Mouse (Mus musculus): Measurements from ENCODE around the gene Flrt1.
"Not testable (repeated sequence)": the region's sequence is repeated elsewhere in the genome, so short reads cannot be mapped to it uniquely, and the experiment has no call there.

The Flrt1 gene

DNA sequence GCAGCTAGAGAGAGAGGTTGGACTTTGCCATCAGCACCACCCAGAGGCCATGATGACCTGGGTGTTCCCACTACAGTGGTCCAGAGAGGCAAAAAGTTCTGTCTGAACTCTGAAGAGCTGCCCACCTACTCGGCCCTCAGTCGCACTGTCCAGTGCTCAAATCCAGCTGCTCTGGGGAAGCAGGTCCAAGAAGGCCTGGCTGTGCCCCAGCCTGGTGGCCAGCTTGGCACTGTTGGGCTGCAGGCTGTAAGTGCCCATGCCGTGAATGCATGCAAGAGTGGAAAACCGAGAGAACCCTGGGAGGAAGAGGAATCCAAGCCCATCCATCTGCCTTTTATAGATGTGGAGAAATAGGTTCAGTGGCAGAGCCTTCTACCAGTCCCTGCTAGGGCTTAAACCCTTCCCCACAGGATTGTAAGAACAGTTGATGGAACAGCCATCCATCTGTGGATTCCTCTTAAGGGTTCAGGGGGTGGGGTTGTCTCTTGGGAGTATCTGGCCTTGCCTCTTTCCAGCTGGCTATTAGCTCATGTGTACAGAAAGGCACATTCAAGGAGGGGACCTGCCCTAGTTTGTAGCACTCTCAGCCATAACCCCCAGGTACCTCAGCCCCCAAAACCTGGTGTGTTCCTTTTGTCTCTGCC lies 2.1 kb downstream of the Flrt1 start:
- peak in 1 of 2 experiments; percentile 27 for DNase-seq (ENCODE audit: low spot score in 2 of 2)

DNA sequence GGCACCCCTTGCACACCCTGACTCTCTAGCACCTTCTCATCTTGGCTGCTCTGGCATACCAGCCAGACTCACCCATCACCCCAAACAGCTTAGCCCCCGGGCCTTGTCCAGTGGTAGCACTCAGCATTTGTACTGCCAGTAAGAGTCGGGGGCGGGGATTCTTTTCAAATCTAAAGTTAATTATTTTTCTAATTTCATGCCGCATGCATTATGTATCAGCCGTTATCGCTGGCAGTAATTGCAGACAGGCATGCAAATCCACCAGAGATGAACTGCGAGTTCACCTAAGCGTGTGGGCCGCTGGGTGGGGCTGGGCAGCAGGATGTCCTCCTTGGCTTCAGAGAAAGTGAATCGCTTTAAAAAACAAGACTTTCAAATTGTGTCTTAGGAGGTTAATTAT lies 3.5 kb downstream of the Flrt1 start:
- DNase-seq (ENCODE audit: low spot score in 2 of 2), result no peak

DNA sequence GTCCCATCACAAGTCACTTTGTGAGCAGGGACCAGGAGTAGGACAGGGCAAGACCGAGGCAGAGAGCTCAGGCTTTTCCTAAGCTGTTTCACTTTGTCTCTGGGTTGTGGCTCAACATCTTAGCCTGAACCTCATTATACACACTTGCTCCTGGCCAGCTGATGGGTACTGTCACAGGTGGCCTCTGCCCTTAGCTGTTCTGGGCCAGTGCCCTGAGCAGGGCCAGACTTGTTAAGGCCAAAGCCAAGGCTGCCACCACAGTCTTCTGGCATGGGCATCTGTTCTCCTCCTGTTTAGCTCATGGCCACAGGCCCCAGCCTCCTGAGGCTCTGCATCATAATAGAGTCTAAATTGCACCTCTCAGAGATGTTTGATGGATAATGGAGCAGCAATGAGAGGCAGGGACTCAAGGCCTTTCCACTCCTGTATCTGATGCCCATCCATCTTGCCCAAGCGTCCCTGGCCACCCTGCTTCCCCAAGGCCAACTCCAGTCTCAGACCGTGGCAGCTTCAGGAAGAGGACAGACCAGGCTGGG lies 5.8 kb downstream of the Flrt1 start:
- no peak for DNase-seq (ENCODE audit: low spot score in 2 of 2)

DNA sequence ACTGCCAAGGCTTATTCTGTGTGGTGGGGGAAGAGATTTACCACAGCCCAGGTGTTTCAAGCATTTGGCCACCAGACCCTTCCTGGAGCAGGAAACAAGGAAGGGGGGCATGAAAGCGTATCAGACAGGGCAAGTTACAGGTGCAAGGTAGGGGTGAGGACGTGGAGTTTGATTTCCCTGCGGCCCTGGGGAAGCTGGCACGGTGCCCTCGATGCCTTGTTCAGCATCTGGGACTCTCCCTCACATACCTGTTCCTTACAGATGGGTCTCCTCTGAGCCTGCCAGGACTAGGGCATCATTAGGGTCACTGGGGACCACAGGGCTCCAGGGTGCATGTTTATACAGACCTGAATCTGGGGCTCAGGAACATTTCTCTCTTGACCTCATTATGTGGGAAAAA lies 12.8 kb downstream of the Flrt1 start:
- no peak for DNase-seq (ENCODE audit: low spot score in 2 of 2)

DNA sequence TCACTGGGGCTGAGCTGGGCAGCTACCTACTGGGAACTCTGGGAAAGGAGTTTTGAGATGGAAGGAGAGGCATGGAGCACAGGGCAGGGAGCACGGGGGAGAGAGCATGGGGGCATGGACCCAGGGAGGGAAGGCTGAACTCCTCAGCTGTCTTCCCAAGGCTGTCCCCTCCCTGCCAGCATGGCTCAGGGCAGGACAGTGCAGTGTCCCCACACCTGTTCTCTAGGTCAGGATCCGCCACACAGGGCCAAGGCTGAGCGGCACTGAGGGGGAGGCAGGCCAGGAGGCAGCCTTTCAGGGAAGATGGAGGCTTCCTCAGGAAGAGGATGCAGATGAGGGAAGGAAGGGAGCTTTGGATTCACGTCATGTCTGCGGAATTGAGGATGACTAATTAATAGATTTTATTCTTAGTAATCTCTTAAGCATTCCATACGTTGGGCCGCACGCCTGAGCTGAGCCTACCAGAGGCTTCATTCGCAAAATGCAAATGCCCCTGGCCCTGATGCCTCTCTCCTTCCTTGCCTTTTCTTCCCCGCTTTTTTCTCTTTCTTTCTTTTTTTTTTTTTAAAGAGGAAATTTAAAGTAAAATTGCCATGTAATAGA lies 14.0 kb downstream of the Flrt1 start:
- DNase-seq (ENCODE audit: low spot score in 2 of 2), result no peak

DNA sequence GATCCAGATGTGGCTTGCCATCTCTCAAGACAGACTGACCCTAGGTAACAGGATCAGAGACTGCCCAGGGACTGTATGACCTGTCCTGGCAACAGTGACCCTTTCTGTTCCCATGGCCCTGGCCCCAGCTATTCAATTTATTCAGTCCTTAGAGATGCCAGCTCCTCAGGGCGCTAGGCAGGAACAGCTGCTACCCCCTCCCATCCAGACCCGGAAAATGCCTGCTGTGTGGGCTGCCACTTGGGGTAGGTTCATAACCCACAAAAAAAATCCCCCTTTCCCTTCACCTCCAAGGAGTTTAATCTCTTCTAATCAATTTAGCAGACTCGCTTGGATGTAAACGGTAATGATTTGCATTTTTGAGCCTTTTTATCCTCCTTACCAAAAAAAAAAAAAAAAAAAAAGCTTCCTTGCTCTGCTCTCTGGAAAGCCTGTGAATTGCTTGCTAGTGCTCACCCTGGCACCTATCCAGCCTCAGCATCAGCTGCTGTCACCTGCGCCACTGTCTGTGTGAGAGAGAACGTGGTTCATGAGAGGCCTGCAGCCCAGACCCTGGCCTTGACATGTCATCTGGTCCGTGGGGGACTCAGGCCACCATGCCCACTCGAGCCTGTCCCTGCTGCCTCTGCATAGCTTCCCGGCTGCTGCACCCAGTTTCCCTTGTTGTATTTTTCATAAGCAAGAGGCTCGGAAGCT lies 15.0 kb downstream of the Flrt1 start:
- DNase-seq (ENCODE audit: low spot score in 2 of 2), result no peak

DNA sequence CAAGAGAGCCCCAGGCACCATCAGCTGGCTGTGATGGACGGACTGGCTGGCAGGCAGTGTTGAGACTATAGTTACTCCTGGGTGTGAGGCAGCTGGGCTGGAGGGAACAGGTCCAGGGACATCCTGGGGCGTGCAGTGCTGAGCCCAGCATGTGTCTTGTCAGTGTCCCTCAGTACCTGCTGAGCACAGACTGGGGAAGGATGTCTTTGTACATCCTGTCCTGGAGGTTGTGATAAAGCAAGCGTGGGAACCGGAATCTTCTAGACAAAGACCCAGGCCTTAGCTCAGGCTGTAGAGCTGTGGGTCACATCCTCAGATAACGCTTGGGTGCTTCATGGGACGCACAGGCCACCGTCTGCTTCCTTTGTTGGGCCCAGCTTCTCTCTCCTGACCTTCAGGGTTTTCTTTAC lies 15.7 kb downstream of the Flrt1 start:
- DNase-seq (ENCODE audit: low spot score in 2 of 2), result no peak

DNA sequence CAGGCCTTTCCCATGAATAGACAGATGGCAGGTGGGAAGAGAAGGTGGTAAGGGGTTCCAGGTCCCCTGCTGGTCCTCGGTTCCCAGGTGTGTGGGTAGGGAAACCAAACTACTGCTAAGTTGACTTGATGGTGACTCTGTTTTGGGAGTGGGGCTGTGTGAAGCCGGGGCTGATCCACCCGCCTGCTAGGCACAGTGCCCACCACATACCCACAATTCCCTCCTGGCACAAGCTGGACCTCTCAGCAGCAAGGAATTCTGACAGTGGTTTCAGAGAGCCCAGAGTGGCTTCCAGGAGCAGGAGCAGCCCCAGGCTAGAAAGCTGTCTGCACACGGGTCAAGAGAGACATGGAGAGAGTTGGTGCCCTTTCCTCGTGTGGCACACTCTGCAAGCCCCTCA lies 16.5 kb downstream of the Flrt1 start:
- DNase-seq (ENCODE audit: low spot score in 2 of 2), result no peak

DNA sequence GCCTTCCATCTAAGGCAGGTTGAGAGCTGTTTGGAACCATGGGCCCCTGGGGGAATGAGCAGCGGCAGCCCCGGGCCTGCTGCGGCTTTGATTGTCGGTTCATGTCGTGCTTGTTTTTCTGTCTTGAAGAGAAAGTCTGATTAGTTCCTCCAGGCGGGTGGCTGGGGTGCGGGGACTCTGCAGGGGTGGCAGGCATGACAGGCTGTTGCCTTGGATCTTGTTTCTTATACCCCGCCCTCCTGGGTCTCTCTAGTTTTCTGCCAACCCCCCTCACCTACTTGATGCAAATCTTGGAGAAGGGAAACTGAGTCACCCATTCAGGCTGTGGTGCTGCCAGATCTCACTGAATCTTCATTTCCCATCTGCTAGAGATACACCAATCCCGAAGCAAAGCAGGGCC lies 17.0 kb downstream of the Flrt1 start:
- no peak for DNase-seq (ENCODE audit: low spot score in 2 of 2)

DNA sequence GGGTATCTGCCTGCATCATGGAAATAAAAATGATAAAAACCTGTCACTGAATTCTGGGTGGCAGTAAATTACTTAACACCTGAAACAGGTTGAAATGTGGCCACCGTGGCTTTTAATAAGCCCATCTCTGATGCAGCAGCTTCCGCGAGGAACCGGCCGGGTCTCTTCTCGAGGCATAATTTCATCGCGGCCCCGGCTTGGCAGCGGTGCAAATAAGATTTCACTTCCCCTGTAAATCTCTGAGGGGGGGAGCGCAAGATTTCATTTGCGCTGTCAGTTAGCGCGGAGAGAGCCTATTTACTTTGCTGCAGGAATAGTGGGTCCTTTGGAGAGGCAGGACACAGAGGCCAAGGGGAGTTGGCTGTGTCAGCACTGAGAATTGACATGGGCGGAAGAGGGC lies 20.8 kb downstream of the Flrt1 start:
- no peak for DNase-seq (ENCODE audit: low spot score in 2 of 2)

DNA sequence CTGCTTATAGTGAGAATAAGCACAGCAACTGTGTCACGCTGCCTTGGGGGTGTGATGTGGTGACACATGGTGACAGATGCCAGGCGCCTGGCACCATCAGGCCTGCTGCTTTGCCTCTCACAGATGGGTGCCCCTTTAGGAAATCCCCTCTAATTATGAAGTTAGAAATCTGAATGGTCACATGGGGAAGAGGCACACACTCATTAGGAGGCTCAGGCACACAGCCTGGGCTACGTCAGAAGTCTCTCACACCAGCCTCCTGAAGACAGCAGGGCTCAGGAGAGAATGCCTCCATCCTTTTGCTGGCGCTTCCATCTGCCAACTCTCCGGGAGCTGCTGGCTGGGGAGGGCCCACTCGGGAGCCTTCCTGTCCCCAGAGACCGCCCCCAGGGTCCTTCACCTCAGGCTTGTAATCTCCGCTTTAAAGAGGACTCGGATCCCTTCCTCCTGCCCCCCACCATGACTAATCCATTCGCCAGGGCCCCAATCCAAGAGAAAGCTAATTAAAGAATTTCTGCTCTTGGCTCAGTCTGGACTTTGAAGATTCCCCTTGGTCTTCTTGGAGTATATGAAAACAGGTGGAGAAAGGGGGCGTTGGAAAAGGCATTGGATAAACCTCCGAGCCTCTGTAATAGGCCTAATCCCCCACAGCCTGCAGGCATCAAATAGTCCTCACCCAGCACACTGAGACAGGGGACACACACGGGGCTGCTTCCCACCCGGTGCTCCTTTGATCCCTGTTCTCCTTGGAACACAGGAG lies 22.3 kb downstream of the Flrt1 start:
- DNase-seq (ENCODE audit: low spot score in 2 of 2), result no peak

DNA sequence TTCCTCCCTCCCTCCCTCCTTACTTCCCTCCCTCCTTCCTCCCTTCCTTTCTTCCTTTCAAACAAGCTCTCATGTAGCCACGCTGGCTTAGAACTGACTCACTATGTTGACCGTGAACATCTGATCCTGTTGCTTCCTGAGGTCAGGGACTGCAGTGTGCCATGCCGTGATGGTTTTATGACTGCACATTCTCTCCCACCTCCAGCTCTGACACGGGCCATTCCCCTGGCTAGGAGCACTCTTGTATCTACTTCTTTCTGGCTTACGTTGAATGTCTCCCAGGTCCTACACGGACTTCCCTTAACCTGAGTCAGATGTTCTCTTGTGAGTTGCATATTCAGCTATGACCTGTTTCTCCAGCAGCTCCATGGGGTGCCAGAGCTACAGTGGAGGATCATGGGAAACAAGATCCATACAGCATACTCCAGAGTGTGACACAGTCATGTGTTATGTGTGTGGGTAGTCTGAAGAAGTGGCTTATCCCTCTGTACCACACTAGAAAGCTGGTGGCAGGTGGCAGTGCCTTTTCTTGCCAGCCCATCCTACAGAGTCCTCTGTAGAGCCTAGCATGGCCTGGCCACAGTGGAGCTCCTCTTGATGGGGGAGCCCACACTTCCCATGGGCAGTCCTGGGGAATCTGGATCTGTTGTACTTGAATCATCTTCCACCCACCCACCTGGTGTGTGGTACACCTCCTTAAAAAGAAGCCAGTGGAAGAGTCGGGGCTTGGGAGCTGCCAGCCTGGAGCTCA lies 23.8 kb downstream of the Flrt1 start:
- no peak for DNase-seq (ENCODE audit: low spot score in 2 of 2)

DNA sequence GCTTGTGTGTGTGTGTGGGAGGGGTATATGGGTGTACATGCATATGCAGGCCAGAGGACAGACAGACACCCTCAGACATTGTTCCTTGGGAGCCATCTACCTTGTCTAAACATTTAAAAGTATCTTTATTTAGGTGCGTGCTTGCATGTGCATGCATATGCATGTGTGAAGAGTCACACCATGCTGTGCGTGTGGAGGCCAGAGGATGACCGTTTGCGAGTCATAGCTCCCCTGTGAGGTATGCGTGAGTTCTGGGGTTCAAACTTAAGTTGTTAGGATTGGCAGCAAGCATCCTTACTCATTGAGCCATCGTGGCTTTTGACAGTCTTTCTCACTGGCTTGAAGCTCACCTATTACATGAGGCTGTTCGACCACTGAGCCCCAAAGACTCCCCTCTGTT lies 27.3 kb downstream of the Flrt1 start:
- DNase-seq (ENCODE audit: low spot score in 2 of 2), result no peak

DNA sequence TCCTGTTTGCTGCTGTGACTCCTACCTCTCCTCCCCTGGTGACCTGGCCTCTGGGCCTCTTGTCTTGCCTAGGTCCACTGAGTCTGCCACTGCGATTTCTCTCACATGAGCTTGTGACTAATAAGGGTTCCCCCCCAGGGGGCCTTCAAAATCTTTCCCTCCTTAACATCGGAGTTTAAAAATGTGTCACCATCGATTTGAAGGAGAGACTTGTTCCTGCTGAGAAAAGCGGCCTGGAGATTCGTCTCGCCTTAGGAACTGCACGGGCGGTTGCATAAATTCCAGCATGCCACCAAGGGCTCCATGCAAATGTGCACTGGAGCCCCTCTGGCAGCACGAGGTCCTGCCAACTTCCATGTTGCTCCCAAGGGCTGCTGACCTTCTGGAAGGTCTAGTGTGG lies 27.9 kb downstream of the Flrt1 start:
- no peak for DNase-seq (ENCODE audit: low spot score in 2 of 2)

DNA sequence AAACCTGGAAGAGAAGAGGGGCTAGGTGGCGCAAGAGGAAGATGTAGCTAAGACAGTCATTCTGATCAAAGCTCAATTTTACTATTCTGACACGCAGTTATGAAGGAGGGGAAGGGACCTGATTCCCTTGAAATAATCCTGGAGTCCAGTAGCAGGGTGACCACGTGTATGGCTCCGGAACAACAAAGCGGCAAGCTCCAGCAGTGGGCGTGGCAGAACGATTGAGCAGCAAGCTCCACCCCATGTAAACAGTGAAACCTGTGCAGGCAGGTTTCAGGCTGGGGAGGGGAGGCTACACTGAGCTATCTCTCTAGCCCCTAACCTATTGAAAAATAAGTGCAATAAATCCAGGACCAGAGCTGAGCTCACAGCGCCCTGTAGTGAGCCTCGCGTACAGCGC lies 30.2 kb downstream of the Flrt1 start:
- DNase-seq (ENCODE audit: low spot score in 2 of 2), result not testable (repeated sequence)

DNA sequence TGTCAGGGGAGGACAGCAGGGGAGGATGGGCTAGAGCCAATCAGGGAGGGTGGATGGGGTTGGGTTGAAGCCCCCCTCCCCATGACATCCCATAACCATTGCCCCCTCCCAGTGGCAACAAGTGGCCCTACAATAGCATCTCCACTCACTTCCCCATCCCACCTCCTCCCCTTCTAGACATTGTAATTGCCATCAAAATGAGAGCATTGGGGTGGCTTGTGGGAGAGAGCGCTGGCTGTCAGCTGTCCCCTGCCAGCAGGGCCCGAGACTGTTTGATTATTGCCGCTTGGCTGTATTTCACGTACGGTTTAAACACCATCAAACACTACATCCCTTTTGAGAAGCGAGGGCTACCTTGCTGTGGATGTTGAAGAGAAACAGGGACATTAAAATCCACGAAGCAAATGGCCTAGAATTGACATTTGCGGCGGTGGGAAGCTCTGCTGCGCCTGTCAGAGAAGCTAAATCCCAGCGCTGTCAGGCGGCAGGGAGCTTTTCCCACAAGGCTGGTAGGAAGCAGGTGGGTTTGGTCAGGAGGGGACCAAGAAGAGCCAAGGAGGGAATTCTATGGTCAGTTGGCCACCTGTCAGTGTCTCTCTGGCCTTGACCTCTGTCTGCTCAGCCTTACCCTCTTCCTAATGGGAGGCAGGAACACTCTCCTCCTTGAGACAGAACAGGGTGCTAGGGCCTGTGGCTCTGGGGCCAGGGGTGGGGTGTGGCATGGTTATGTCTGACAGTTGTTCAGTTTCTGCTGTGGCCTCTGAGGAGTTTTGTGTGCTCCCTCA lies 31.3 kb downstream of the Flrt1 start:
- no peak for DNase-seq (ENCODE audit: low spot score in 2 of 2)

DNA sequence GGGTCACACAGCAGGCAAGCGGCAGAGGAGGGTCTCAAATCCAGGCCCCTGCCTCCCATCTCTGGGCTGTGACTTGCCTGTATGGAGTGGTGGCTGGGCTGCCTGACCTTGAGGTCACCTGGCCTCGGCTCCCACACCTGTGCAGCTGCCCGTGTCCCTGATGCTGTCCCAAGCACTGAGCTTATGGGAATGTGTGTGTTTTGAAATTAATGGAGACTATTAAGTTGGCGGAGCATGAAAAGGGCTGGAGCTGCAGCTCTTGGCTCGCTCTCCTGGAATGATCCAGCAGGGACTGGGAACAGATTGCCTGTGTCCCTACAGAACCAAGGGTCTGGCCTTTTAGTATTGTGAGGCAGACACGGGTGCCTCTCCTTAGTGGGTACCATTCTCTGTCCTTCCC lies 33.3 kb downstream of the Flrt1 start:
- DNase-seq (ENCODE audit: low spot score in 2 of 2), result no peak

DNA sequence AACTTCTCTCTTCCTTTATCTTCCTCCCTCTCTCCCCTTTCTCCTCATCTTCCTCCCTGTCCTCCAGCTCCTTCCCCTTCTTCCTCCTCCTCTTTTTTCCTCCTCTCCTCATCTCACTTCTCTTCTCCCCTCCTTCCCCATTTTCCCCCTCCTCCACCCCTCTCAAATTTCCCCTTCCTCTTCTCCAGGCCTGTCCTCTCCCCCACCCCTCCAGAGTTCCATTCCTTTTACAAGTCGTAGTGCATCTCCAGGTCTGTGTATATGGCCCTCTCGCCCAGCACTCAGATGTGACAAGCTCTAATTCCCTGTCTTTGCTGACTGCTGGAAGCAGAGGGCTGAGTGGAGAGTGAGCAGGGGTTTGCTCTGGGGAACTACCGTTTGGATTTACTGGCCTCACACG lies 34.8 kb downstream of the Flrt1 start:
- DNase-seq (ENCODE audit: low spot score in 2 of 2), result no peak

DNA sequence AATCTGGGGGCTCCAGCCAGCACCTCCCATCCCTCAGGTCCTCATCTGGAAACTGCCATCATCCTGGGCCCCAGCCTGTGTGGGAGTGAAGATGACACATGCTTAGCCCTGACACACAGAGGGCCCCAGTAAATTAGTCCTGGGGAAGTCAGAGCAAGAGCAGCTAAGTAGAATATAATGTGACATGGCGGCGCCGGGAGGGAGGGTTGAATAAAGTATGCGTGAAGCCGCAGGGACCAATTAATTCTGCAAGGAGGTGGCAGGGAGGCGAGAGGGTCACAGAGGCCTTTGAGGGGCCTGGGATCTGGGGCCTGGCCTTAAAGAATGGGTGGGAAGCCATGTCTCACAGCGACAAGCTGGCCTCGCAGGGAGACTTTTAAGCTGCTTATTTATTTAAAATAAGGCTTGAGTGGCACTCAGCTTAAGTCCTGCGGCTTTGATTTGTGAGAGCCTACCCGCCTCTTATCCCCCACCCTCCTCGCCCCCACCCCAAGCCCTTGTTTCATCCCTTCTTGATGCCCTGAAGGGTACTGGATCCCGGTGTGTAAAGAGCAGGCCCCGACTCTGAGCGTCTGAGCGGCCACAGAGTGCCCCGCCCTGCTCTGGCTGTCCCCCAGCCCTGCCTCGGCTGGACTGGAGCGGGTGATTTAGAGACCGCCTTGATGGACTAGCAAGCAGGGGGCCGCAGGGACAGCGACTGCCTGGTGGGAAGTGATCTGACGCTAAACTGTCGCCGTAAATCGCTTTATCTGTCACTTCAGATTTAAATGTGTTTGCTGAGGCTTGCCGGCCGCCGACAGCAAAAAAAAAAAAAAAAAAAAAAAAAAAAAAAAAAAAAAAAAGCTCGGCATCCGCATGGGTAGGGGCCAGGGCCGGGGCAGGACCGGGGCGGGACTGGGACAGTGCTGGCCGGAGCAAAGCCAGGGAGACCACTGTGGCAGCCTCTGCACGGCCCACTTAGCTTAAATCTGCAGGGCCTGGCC lies 35.5 kb downstream of the Flrt1 start:
- DNase-seq (ENCODE audit: low spot score in 2 of 2), result peak in 1 of 2 experiments; percentile 18

Measured in urinary bladder, adult 18-20 months (tissue).